Mouse (Mus musculus) limb, embryonic 11.5 days (tissue): ENCODE measurements around the gene Gcnt1. TPM values are rescaled to one million over a fixed set of nuclear protein-coding genes. Genes with fewer than 3 reads are reported as not detected.

ENCODE experiments used
- ATAC-seq: fragments of 200-750 bp; cut with Nextera tagmentation; 2 replicates; pipeline ENCODE4 v1.8.0; 2017; ENCODE audit warnings: low read depth; ENCODE audit not compliant: insufficient number of reproducible peaks, low FRiP score, low TSS enrichment
- DNase-seq: peaks from one replicate; pipeline ENCODE4 v3.0.0-alpha.2; 2015; ENCODE audit warnings: low spot score
- H3K27ac ChIP-seq: fragments of 300-500 bp; sonication (generic); replicated peaks from 2 replicates; pipeline ENCODE4 v1.5.1; 2014; ENCODE audit warnings: low read depth, mild to moderate bottlenecking, low read length
- H3K27me3 ChIP-seq: fragments of 300-500 bp; sonication (generic); 2 replicates; pipeline ENCODE4 v1.6.1; 2014; ENCODE audit warnings: mild to moderate bottlenecking, low read length, mixed read lengths; ENCODE audit not compliant: control insufficient read depth, insufficient read depth
- H3K36me3 ChIP-seq: fragments of 300-500 bp; sonication (generic); 2 replicates; pipeline ENCODE4 v1.6.1; 2014; ENCODE audit warnings: mild to moderate bottlenecking, low read length, moderate library complexity, mixed read lengths; ENCODE audit not compliant: control insufficient read depth, insufficient read depth
- H3K4me1 ChIP-seq: fragments of 300-500 bp; sonication (generic); 2 replicates; pipeline ENCODE4 v1.6.1; 2014; ENCODE audit warnings: low read length, mixed read lengths; ENCODE audit not compliant: control insufficient read depth, insufficient read depth
- H3K4me2 ChIP-seq: fragments of 300-500 bp; sonication (generic); 2 replicates; pipeline ENCODE4 v1.6.1; 2014; ENCODE audit warnings: low read depth, mild to moderate bottlenecking, moderate library complexity; ENCODE audit not compliant: severe bottlenecking
- H3K4me3 ChIP-seq: fragments of 300-500 bp; sonication (generic); 2 replicates; pipeline ENCODE4 v1.5.1; 2014; ENCODE audit warnings: low read depth, low read length
- H3K9ac ChIP-seq: fragments of 300-500 bp; sonication (generic); 2 replicates; pipeline ENCODE4 v1.6.1; 2014; ENCODE audit warnings: mild to moderate bottlenecking, low read length
- H3K9me3 ChIP-seq: fragments of 300-500 bp; sonication (generic); 2 replicates; pipeline ENCODE4 v1.6.1; 2016; ENCODE audit warnings: low read length; ENCODE audit not compliant: control insufficient read depth
- WGBS: fragments of 180-500 bp; shearing (Covaris S2); extraction: QIAGEN DNeasy Blood & Tissue Kit; methylation state at CpG from one replicate; pipeline ENCODE4 v1.1.7; 2014; 5-methylcytosine and 5-hydroxymethylcytosine counted together
- polyA plus RNA-seq: library from polyadenylated mRNA; unstranded; fragments of >200 nt; fragmentation: Nextera tagmentation; extraction: Ambion mirVana; gene quantifications from 2 replicates; pipeline ENCODE4 v1.2.1, GENCODE M21; 2014

Gene Gcnt1
- polyA plus RNA-seq, 1 experiment from 2014 or later: 5.3 TPM

DNA sequence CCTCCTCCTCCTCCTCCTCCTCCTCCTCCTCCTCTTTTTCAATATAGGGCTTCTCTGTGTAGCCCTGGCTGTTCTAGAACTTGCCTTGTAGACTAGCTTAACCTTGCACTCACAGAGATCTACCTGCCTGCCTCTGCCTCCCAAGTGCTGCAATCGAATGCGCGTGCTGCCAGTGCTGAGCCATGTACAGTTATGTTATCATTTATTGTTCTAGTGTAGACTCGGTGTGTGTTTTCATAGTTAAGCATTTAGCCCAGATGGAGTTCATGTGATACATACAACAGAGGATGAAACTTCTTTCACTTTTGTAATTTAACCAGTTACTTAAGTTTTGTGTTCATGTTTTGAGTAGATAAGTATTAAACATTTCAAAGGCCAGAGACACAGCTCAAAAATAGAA, 12.4 kb upstream of the Gcnt1 start:
- Histone ChIP-seq H3K9me3 (no peaks in the 10 kb centered on the region), H3K27ac (no peak overlapping the region), H3K36me3 (no peaks in the 10 kb centered on the region), H3K9ac (no peak overlapping the region), H3K4me1 (no peaks in the 10 kb centered on the region), H3K4me2 (no peak overlapping the region), H3K4me3 (no peak overlapping the region), H3K27me3 (no peaks in the 10 kb centered on the region)
- ATAC-seq: no peak
- no peak for DNase-seq
- WGBS: 95% methylated on average over 4 of the region's 4 CpGs

DNA sequence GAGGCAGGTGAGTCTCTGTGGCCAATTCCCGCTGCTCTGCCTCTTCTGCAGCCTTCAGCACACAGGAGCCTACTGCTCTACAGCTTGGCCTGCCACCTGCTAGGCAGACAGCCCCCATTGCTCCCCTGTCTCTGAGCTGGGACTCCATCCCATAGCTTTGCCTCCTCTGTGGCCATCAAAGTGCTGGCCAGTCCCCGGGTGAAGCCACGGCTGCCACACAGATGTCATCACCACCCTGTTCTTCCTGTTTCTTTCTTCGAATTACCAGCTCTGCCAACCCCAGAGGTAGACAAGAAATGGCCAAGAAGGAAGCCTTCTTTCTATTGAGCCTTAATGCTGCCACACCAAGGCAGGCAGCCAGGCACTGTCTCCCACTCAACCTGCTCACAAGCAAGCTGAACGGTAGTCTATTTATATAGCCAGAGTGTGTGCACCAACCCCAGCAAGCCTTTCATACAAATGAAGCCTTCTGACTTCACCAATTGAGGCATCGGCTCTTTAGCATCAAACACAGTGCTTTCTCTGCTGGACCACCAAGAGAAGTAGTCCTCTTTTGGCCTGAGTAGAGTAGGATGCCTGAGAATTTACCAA, 10.3 kb upstream of the Gcnt1 start:
- 83% methylated on average over 6 of the region's 6 CpGs for WGBS
- Histone ChIP-seq H3K36me3 (no peaks in the 10 kb centered on the region), H3K4me1 (no peaks in the 10 kb centered on the region), H3K9ac (no peak overlapping the region), H3K4me2 (no peak overlapping the region), H3K4me3 (no peak overlapping the region), H3K27me3 (no peaks in the 10 kb centered on the region), H3K9me3 (no peaks in the 10 kb centered on the region), H3K27ac (no peak overlapping the region)
- DNase-seq (no peak), ATAC-seq (no peak)

DNA sequence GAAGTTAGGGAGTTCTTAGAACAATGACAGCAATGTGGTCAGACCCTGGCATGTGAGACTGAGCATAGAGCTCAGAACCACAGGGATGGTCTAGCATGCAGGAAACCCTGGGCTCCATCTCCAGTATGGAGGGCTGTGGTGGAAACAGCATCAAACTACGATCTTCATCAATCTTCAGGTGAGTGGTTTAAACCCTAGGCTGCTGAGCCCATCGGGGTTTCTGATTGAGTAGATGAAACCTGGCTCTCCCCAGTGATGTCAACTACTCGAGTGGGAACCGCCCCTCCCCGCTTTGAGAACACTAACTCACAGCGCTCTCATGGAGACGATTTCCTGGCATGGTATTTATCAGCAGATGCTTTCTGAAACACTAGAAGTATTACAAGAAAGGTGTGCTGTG, 7.9 kb upstream of the Gcnt1 start:
- ATAC-seq (no peak), DNase-seq (no peak)
- no peak overlapping the region for H3K4me2 ChIP-seq
- H3K27ac ChIP-seq: no peak overlapping the region
- H3K27me3 ChIP-seq: no peaks in the 10 kb centered on the region
- no peak overlapping the region for H3K9ac ChIP-seq
- H3K9me3 ChIP-seq: no peaks in the 10 kb centered on the region
- no peaks in the 10 kb centered on the region for H3K36me3 ChIP-seq
- H3K4me3 ChIP-seq: no peak overlapping the region
- WGBS: 71% methylated on average over 7 of the region's 7 CpGs
- no peaks in the 10 kb centered on the region for H3K4me1 ChIP-seq

DNA sequence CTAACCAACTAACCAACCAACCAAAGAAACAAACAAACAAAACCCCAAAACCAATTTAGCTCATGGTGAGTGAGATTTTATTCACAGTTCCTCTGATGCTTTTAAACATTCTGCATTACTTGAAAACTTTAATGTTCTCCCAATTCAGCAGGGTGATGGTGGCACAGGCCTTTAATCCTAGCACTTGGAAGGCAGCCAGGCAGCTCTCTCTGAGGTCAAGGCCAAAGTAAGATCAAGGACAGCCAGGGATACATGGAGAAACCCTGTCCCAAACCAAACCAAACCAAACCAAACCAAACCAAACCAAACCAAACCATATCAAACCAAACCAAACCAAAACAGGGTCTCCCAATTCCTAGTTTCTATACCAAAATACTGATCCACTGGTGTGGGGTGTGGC, 6.2 kb upstream of the Gcnt1 start:
- H3K9me3 ChIP-seq: no peaks in the 10 kb centered on the region
- H3K36me3 ChIP-seq: no peaks in the 10 kb centered on the region
- no peaks in the 10 kb centered on the region for H3K4me1 ChIP-seq
- DNase-seq (no peak), ATAC-seq (no peak)
- no peak overlapping the region for H3K9ac ChIP-seq
- no peak overlapping the region for H3K4me3 ChIP-seq
- no peak overlapping the region for H3K4me2 ChIP-seq
- no peaks in the 10 kb centered on the region for H3K27me3 ChIP-seq
- H3K27ac ChIP-seq: no peak overlapping the region

DNA sequence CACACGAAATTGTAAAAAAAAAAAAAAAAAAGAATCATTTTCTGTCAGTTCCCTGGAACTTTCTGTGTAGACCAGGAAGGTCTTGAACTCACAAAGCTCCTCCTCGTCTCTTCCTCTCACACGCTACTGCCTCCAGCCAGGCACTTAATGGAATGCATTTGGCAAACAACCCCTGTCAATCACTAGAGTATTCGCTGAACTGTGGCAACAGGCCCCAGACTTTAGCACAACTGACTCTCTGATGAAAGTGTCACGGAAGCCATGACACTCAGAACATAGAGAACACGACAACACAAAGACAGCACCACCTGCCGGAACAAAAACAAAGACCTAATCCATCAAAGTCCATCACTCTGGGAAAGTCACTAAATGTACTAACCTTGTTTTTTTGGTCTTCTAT, 3.1 kb downstream of the Gcnt1 start:
- H3K4me1 ChIP-seq: no peaks in the 10 kb centered on the region
- H3K27ac ChIP-seq: no peak overlapping the region
- 76% methylated on average over 7 of the region's 7 CpGs for WGBS
- H3K36me3 ChIP-seq: no peaks in the 10 kb centered on the region
- H3K9me3 ChIP-seq: no peaks in the 10 kb centered on the region
- no peak for DNase-seq
- no peak overlapping the region for H3K9ac ChIP-seq
- H3K4me2 ChIP-seq: no peak overlapping the region
- no peak for ATAC-seq
- H3K27me3 ChIP-seq: no peaks in the 10 kb centered on the region
- no peak overlapping the region for H3K4me3 ChIP-seq

DNA sequence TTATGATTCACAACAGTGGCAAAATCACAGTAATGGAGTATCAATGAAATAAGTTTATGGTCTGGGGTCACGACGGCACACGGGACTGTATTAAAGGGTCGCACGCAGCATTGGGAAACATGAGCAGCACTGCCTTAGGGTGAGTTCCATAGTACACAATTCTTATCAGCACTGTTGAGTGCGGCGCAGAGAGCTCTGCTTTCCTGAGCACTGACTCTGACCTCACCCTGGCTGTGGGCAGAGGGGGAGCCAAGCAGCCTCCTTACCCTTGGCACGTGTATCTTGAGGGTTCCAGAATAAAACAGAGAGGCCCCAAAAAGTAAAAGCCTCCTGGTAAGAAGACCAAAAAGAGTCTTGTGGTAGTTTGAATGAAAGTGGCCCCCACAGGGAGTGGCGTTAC, 4.1 kb downstream of the Gcnt1 start:
- Histone ChIP-seq H3K36me3 (no peaks in the 10 kb centered on the region), H3K4me1 (no peaks in the 10 kb centered on the region), H3K27me3 (no peaks in the 10 kb centered on the region), H3K9ac (no peak overlapping the region), H3K27ac (no peak overlapping the region), H3K4me3 (no peak overlapping the region), H3K4me2 (no peak overlapping the region), H3K9me3 (no peaks in the 10 kb centered on the region)
- no peak for ATAC-seq
- 92% methylated on average over 9 of the region's 9 CpGs for WGBS
- DNase-seq: no peak

DNA sequence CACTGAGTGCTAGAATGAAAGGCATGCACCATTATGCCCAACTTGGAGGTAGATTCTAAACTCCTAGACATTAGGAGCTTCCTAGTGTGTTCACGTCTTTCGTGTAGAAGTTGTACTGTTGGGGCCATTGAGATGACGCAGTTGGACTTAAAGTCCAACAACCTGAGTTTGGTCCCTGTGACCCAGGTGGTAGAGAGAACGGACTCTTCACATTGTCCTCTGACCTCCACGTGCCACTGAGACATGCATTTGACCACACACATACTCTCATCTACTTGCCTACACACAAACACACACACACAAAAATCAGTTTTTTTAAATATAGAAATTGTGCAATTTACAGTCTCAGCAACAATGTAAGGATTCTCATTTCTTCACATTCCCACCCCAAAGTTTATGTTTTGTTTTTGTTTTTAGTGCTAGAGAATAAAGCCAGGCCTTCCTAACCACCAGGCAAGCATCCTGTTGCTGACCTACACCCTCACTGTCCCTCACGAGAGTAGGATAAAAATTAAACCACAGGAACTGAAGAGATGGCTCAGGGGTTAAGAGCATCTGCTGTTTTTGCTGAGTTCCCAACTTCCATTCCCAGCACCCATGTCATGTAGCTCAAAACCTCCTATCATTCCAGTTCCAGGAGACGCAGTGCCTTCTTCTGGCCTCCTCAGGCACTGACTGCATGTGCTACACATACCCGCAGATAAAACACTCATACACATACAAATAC, 6.1 kb downstream of the Gcnt1 start:
- 88% methylated on average over 8 of the region's 8 CpGs for WGBS
- Histone ChIP-seq H3K9ac (no peak overlapping the region), H3K27ac (no peak overlapping the region), H3K27me3 (no peaks in the 10 kb centered on the region), H3K4me1 (no peaks in the 10 kb centered on the region), H3K4me3 (no peak overlapping the region), H3K9me3 (no peaks in the 10 kb centered on the region), H3K4me2 (no peak overlapping the region), H3K36me3 (no peaks in the 10 kb centered on the region)
- no peak for DNase-seq
- no peak for ATAC-seq

DNA sequence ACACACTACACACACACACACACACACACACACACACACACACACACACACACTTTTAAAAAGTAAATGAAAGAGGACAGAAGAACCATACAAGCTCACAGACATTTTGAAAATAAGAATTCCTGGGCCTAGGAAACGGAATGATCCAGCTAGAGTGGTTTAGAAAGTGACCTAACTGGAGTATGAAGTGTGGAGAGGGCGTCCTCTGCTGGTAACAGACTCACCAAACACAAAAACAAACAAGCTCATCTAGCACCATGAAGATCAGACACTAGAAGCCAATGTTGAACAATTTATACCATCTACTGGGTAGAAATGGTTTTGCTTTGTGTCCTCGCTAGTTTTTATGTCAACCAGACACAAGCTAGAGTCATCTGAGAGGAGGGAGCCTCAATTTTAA, 7.9 kb downstream of the Gcnt1 start:
- Histone ChIP-seq H3K4me2 (no peak overlapping the region), H3K4me1 (no peaks in the 10 kb centered on the region), H3K4me3 (no peak overlapping the region), H3K9ac (no peak overlapping the region), H3K27ac (no peak overlapping the region), H3K36me3 (no peaks in the 10 kb centered on the region), H3K9me3 (no peaks in the 10 kb centered on the region), H3K27me3 (no peaks in the 10 kb centered on the region)
- 40% methylated on average over 3 of the region's 3 CpGs for WGBS
- DNase-seq: no peak
- ATAC-seq: no peak

DNA sequence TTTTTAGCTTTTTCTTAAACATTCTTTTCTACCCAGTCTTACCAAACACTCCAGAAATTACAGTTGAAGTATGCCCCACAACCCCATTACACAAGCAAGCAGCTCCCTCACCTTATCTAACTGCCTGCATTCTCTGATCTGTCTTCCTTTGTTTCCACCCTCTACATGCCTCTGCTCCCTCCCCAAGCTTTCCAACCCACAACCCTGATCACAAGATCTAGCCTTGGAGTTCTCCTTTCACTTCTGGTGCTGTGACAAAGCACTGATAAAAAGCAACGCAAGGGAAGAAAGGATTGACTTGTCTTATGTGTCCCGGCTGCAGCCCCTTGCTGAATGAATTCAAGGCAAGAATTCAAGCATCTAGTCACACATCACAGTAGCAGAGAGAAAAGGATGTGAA, 11.5 kb downstream of the Gcnt1 start:
- 89% methylated on average over 2 of the region's 2 CpGs for WGBS
- Histone ChIP-seq H3K4me1 (no peaks in the 10 kb centered on the region), H3K36me3 (no peaks in the 10 kb centered on the region), H3K27ac (no peak overlapping the region), H3K4me3 (no peak overlapping the region), H3K9me3 (no peaks in the 10 kb centered on the region), H3K27me3 (no peaks in the 10 kb centered on the region), H3K9ac (no peak overlapping the region), H3K4me2 (no peak overlapping the region)
- no peak for DNase-seq
- no peak for ATAC-seq
